ENCODE assay signal across 8 mouse cellular contexts in genomic region chr3:89830815-89831591, GRCm38 (mm10). TPM values are rescaled to one million over a fixed set of nuclear protein-coding genes. Genes with fewer than 3 reads are reported as not detected.
DNase-seq lines count a peak whose midpoint lies in the region; ATAC-seq lines count a peak whose summit lies in the region.

She (plus strand) TSS chr3:89831370.

- peak within 1 kb of the TSS; percentile 72 for H3K4me2 ChIP-seq in embryonic facial prominence, embryonic 13.5 days
- peak within 1 kb of the TSS; percentile 52 for H3K4me2 ChIP-seq in midbrain, embryonic 15.5 days

- ATAC-seq in embryonic facial prominence, embryonic 13.5 days (ENCODE audit: insufficient number of reproducible peaks, insufficient read depth, low FRiP score, low TSS enrichment, low read depth), result 0 out of 2 replicates have a peak, but pooled peaks have one; percentile 10
- no peak for ATAC-seq in midbrain, embryonic 15.5 days (replicated peaks)
- no peak for ATAC-seq in inflammation-experienced regulatory T-cells, adult 6 months

- intact Hi-C loops in heart, postnatal 25 days (cut with DNase I), result no loop called here

- H3K36me3 ChIP-seq in embryonic facial prominence, embryonic 13.5 days, result no peaks in the 10 kb centered on the region
- H3K36me3 ChIP-seq in limb, embryonic 10.5 days, result no peaks in the 10 kb centered on the region
- H3K36me3 ChIP-seq in midbrain, embryonic 15.5 days (replicated peaks), result no peaks in the 10 kb centered on the region

- no peaks in the 10 kb centered on the region for H3K9me3 ChIP-seq in embryonic facial prominence, embryonic 13.5 days
- H3K9me3 ChIP-seq in limb, embryonic 10.5 days (replicated peaks), result no peaks in the 10 kb centered on the region
- no peaks in the 10 kb centered on the region for H3K9me3 ChIP-seq in midbrain, embryonic 15.5 days

- H3K9ac ChIP-seq in embryonic facial prominence, embryonic 13.5 days, result peak within 1 kb of the TSS; percentile 70
- no peak within 1 kb of the TSS for H3K9ac ChIP-seq in midbrain, embryonic 15.5 days

- peak; percentile 47 for DNase-seq in adrenal gland, postnatal 10 days
- peak; percentile 49 for DNase-seq in heart, postnatal 25 days (ENCODE audit: low spot score)
- peak; percentile 56 for DNase-seq in limb, embryonic 10.5 days (ENCODE audit: low spot score)
- DNase-seq in frontal cortex, postnatal 36 days (ENCODE audit: low spot score in 2 of 2), result no peak
- DNase-seq in frontal cortex, adult 2 months (ENCODE audit: extremely low spot score in 1 of 2, low spot score in 1 of 2), result no peak

- peak within 1 kb of the TSS; percentile 52 for H3K4me3 ChIP-seq in embryonic facial prominence, embryonic 13.5 days
- peak within 1 kb of the TSS; percentile 56 for H3K4me3 ChIP-seq in limb, embryonic 10.5 days
- H3K4me3 ChIP-seq in midbrain, embryonic 15.5 days, result peak within 1 kb of the TSS; percentile 36

- peak within 1 kb of the TSS; percentile 48; the same call in 1 of the 2 replicates for H3K27ac ChIP-seq in embryonic facial prominence, embryonic 13.5 days
- H3K27ac ChIP-seq in limb, embryonic 10.5 days, result peak within 1 kb of the TSS; percentile 74
- no peak within 1 kb of the TSS for H3K27ac ChIP-seq in midbrain, embryonic 15.5 days

- H3K4me1 ChIP-seq in embryonic facial prominence, embryonic 13.5 days, result peaks cover 12% of the 10 kb centered on the region
- peaks cover 16% of the 10 kb centered on the region for H3K4me1 ChIP-seq in limb, embryonic 10.5 days
- H3K4me1 ChIP-seq in midbrain, embryonic 15.5 days, result peaks cover 11% of the 10 kb centered on the region

- 3% methylated on average over 95 of the region's 96 CpGs for WGBS in embryonic facial prominence, embryonic 13.5 days
- 2% methylated on average over 95 of the region's 96 CpGs for WGBS in limb, embryonic 10.5 days
- WGBS in midbrain, embryonic 15.5 days, result 2% methylated on average over 88 of the region's 96 CpGs

- H3K27me3 ChIP-seq in embryonic facial prominence, embryonic 13.5 days, result peaks cover 76% of the 10 kb centered on the region
- H3K27me3 ChIP-seq in limb, embryonic 10.5 days (ENCODE audit: low read depth, poor library complexity, severe bottlenecking), result peaks cover 79% of the 10 kb centered on the region
- H3K27me3 ChIP-seq in midbrain, embryonic 15.5 days (replicated peaks), result peaks cover 62% of the 10 kb centered on the region

RNA-seq across cellular contexts. Expression of gene She, which starts in this region (rescaled TPM):
- total RNA-seq in adrenal gland, postnatal 10 days (2021), result 10 to 100 TPM; 14.9 to 17.5 TPM
- 2.8 and 3.2 TPM in 2 replicates for polyA plus RNA-seq in embryonic facial prominence, embryonic 13.5 days (2015; fragmentation: Nextera tagmentation; extraction: Ambion mirVana)
- 10 to 100 TPM; 12.1 to 14.7 TPM for total RNA-seq in heart, postnatal 25 days (2021)
- polyA plus RNA-seq in limb, embryonic 10.5 days (2016; fragmentation: Nextera tagmentation; extraction: Ambion mirVana), result 2.8 and 3.1 TPM in 2 replicates
- polyA plus RNA-seq in midbrain, embryonic 15.5 days (2015; fragmentation: Nextera tagmentation; extraction: Ambion mirVana), result 1.6 TPM in 2 replicates
- polyA plus RNA-seq in inflammation-experienced regulatory T-cells, adult 6 months (2017; shearing (Covaris generic)), result 10 to 100 TPM in 1 of 3 experiments, 1 to 10 TPM in 2; 3.3 to 10.1 (median 9.1) TPM
- polyA plus RNA-seq in frontal cortex, adult 2 months (2012; rRNA removed), result 2.0 and 2.4 TPM in 2 replicates

Comparison
In these comparisons a context has a peak if more than half of its experiments do, and no peak if none do; other contexts are left out.
1. DNase-seq: peak in adrenal gland, postnatal 10 days (single experiment), heart, postnatal 25 days (single experiment) and limb, embryonic 10.5 days (single experiment); none in frontal cortex, postnatal 36 days (0 of 2) and frontal cortex, adult 2 months (0 of 2).
2. Peak in every context shown above with its lines, with median percentiles within 50 percentile points of each other: H3K4me3 ChIP-seq.